ENCODE assay signal across 8 mouse cellular contexts in genomic region chr10:94623617-94624016, GRCm38 (mm10).
DNase-seq lines count a peak whose midpoint lies in the region; ATAC-seq lines count a peak whose summit lies in the region.

No protein-coding gene starts in this region.

- peaks cover 34% of the 10 kb centered on the region for H3K4me1 ChIP-seq in hindbrain, embryonic 16.5 days (ENCODE audit: control insufficient read depth, insufficient read depth, low read depth, low read length)

- no peaks in the 10 kb centered on the region for H3K36me3 ChIP-seq in hindbrain, embryonic 16.5 days (ENCODE audit: control insufficient read depth, insufficient read depth, low read length)

- DNase-seq in WW6 (ENCODE audit: low read depth, low spot score), result peak; percentile 58
- peak; percentile 82 to 84 for DNase-seq in cerebellum, postnatal 36 days
- DNase-seq in frontal cortex, postnatal 36 days (ENCODE audit: low spot score in 2 of 2), result peak; percentile 83 to 88
- DNase-seq in left cerebral cortex, adult 11 months (ENCODE audit: low spot score), result peak; percentile 62
- DNase-seq in mesoderm, embryonic 11.5 days (ENCODE audit: low read depth, low spot score), result peak; percentile 92
- DNase-seq in right cerebral cortex, postnatal 25 days, result peak; percentile 79
- peak; percentile 85 for DNase-seq in urinary bladder, postnatal 25 days (ENCODE audit: low spot score)

- WGBS in hindbrain, embryonic 16.5 days, result 4% methylated on average over 10 of the region's 10 CpGs

- H3K4me2 ChIP-seq in hindbrain, embryonic 16.5 days (ENCODE audit: low read length), result peak overlapping the region; percentile 34

- H3K27me3 ChIP-seq in hindbrain, embryonic 16.5 days (replicated peaks; ENCODE audit: control insufficient read depth, insufficient read depth, low read length), result no peaks in the 10 kb centered on the region

- peak; percentile 47 for ATAC-seq in hindbrain, embryonic 16.5 days

- no peak overlapping the region for H3K27ac ChIP-seq in hindbrain, embryonic 16.5 days (ENCODE audit: low read depth, low read length)

- no peaks in the 10 kb centered on the region for H3K9me3 ChIP-seq in hindbrain, embryonic 16.5 days (ENCODE audit: control insufficient read depth, low read length)

- no peak overlapping the region for H3K4me3 ChIP-seq in hindbrain, embryonic 16.5 days (ENCODE audit: low read length)

- 0 out of 2 replicates have a peak overlapping the region, but pooled peaks have one; percentile 25 for H3K9ac ChIP-seq in hindbrain, embryonic 16.5 days (ENCODE audit: low read depth, low read length)
